Mouse (Mus musculus): ENCODE data around the gene Olfr1323. TPM values are rescaled to one million over a fixed set of nuclear protein-coding genes. Genes with fewer than 3 reads are reported as not detected.

Gene Olfr1323
- not detected for total RNA-seq (2021)
- long read RNA-seq, experiment 1 = 0 reads
- long read RNA-seq, experiment 2 = 0 reads

- DNase-seq (ENCODE audit: low spot score in 2 of 2) = no peak
These were observed at the start of gene Olfr1323 for GRCm38 (mm10) chrX:50019259-50019658. Gene Olfr1323, minus strand, starts transcription at chrX:50019359.

GRCm38 (mm10) chrX:50012242-50012641 is 6.9 kb downstream of the Olfr1323 start:
- DNase-seq (ENCODE audit: low spot score in 2 of 2) = peak in 1 of 2 experiments; percentile 5

Other genes with a start within 250 kb of the Olfr1323 start
- 10 to 100 TPM; 13.6 to 18.6 TPM for gene Igsf1, start 221.6 kb downstream of the Olfr1323 start, total RNA-seq (2021)
- not detected for gene Olfr1322, start 127.9 kb downstream of the Olfr1323 start, total RNA-seq (2021)